Mouse (Mus musculus) activated CD4-positive, CD25-positive, alpha-beta regulatory T cell (primary cell): ENCODE measurements around the gene Tent4a. TPM values are rescaled to one million over a fixed set of nuclear protein-coding genes. Genes with fewer than 3 reads are reported as not detected.

Experiments
- polyA plus RNA-seq, 2 experiments: library from polyadenylated mRNA; unstranded; fragments of 100-300 nt; shearing (Covaris generic); gene quantifications; one replicate each; pipeline ENCODE4 v1.2.1; 2017

Gene Tent4a
- polyA plus RNA-seq, result 10 to 100 TPM; 12.2 to 12.4 TPM

DNA sequence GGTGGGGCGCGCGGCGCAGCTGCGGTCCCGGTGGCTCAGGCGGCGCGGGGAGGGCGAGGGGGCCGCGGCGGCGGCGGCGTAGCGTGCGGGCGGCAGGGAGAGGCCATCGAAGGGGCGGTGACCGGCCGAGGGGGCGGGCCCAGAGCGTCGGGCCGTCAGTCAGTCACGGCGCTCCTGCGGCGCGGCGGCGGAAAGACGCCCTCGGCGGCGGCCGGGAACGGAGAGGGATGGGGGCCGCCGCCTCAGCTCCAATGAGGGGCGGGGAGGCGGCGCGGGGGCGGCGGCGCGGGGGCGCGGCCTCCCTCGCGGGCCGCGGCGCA lies at the start of gene Tent4a:
Gene Tent4a, minus strand, starts transcription at position 284 of the 320 bp plus-strand sequence.

DNA sequence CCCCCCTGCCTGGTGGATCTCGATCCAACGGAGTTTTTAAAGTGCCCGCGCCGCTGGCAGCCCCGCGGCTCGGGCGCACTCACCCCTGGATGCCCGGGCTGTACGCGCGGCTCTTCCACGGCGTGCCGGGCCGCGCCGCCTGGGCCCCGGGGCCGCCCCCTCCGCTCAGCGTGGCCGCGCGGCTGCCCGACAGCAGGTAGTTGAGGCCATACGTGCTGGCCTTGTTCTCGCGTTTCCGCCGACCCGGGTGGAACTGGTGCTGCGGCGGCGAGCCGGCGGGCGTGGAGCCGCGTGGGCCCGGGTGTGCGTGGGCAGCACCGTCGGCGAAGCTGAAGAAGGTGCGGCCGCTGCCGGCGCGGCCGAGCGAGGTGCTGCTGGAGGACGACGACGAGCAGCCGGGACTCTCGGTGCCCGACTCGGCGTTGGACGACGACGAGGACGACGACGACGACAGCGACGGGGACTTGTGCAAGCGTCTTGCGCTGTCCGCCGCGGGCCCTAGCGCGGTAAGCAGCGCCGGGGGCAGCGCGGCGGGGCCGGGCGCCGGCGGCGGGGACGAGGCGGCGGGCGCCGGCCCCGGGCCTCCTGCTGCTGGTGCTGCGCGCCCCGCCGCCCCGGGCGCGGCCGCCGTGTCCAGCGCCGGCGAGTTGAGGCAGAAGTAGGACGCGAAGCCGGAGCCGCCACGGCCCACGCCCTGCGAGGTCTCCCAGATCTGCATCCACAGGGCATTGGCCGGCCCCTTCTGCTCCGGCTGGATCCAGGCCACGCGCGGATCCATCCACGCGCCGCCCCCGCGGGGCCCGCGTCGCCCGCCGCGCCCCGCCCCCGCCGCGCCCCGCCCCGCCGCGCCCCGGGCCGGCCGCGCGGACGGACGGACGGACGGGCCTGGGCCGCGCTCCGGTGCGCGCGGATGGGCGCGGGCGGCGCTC lies 748 bp downstream of the Tent4a start, which contains the start of gene Nsun2:
Gene Nsun2, plus strand, starts transcription at position 342 of the 929 bp plus-strand sequence.

Other genes with a start within 250 kb of the Tent4a start
- gene Nsun2, start 871 bp downstream of the Tent4a start, polyA plus RNA-seq, result 100 to 1,000 TPM; 119 to 147 TPM
- gene Srd5a1, start 76.8 kb upstream of the Tent4a start, polyA plus RNA-seq, result 1 to 10 TPM; 1.2 to 2.6 TPM
- gene Ube2ql1, start 205.3 kb upstream of the Tent4a start, polyA plus RNA-seq, result not detected